Mouse (Mus musculus) mouse trophoblast stem cell (cell line): ENCODE data around the gene Hoxc12.

Experiments
- in situ Hi-C, 2 experiments: fragments of 300-500 bp; cut with MseI, MboI; formaldehyde crosslinking; loops; 2 replicates in 1 of 2; 3 replicates in 1 of 2; pipeline ENCODE4 v1.15.1; 2025

The Hoxc12 gene

DNA sequence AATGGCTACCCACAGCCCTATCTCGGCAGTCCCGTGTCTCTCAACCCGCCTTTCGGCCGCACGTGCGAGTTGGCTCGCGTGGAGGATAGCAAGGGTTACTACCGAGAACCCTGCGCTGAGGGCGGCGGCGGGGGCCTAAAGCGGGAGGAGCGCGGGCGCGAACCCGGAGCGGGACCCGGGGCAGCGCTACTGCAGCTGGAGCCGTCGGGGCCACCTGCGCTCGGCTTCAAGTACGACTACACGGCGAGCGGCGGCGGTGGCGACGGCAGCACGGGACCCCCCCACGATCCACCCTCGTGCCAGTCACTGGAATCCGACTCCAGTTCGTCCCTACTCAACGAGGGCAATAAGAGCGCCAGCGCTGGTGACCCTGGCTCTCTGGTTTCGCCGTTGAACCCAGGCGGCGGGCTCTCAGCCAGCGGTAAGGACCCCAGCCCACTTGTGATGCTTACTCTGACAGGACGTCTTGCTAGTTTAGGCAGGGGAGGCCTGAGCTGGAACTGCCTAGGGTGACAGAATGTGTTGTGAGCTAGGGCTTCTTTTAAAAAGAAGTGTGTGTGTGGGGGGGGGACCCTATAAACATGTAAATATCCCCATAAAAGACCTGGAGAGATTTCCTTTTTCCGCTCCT lies 594 bp downstream of the Hoxc12 start:
- in situ Hi-C loops: loop anchor here in 1 of 2 experiments (25.0 kb wide), 1 partner anchor 175 kb away; no protein-coding TSS in a partner anchor

- in situ Hi-C loops: loop anchor here (10.0 to 25.0 kb wide), 2 partner anchors 155 to 177 kb away; no protein-coding TSS in a partner anchor
Observed at GRCm38 (mm10) chr15:102939256-102940155, 2.9 kb downstream of the Hoxc12 start.

- in situ Hi-C loops: loop anchor here (10.0 to 25.0 kb wide), 2 partner anchors 158 to 181 kb away; no protein-coding TSS in a partner anchor
Observed at GRCm38 (mm10) chr15:102942739-102943467, 6.3 kb downstream of the Hoxc12 start.

GRCm38 (mm10) chr15:102943468-102943813 lies 6.9 kb downstream of the Hoxc12 start:
- in situ Hi-C loops: loop anchor here (10.0 to 25.0 kb wide), 2 partner anchors 159 to 181 kb away; no protein-coding TSS in a partner anchor

- in situ Hi-C loops: loop anchor here (10.0 to 25.0 kb wide), 2 partner anchors 161 to 183 kb away; no protein-coding TSS in a partner anchor
Observed at GRCm38 (mm10) chr15:102945185-102946077, 8.9 kb downstream of the Hoxc12 start.

DNA sequence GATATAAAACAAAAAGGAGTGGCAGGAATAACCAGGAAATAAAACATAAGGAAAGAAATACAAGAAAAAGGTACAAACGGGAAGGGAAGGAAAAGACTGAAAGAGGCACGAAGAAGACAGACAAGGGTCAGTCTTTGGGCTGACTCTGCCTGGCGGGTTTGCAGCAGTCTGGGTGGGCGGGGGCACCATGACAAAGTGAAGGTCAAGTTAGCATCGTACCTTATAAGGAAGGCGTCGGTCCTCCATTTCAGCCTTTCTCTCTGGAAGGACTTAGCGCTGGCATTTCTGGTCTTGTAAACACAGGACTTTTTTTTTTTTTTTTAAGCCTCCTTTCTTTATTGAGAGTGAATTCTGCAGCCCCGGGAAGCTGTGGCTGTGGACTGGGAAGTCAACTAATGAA lies 10.7 kb downstream of the Hoxc12 start:
- in situ Hi-C loops: loop anchor here (10.0 to 25.0 kb wide), 2 partner anchors 162 to 185 kb away; no protein-coding TSS in a partner anchor

- in situ Hi-C loops: loop anchor here (10.0 to 25.0 kb wide), 2 partner anchors 164 to 187 kb away; no protein-coding TSS in a partner anchor
Observed at GRCm38 (mm10) chr15:102948842-102949241, 12.3 kb downstream of the Hoxc12 start.

DNA sequence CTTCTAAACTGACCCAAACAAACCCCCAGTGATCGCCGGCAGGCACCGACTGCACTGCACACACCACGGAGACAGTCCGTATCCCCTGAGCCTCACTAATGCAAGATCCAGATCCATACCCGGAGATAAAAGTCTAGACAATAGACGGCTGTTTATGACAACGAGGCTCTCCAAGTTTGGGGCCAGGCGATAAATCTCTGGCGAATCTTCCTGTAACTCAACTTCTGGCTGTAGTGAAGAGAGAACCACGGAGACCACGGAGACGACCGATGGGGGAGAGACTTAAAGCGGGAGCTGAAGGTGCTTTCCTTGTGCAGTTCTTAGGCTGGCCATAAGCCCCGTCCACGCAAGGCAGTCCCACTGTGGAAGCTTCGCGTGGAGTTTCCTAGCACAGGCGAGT lies 13.1 kb downstream of the Hoxc12 start:
- in situ Hi-C loops: loop anchor here (10.0 to 25.0 kb wide), 2 partner anchors 165 to 187 kb away; no protein-coding TSS in a partner anchor

GRCm38 (mm10) chr15:102950877-102951276 lies 14.3 kb downstream of the Hoxc12 start:
- in situ Hi-C loops: no loop called here

GRCm38 (mm10) chr15:102953561-102953960 lies 17.0 kb downstream of the Hoxc12 start:
- in situ Hi-C loops: no loop called here

DNA sequence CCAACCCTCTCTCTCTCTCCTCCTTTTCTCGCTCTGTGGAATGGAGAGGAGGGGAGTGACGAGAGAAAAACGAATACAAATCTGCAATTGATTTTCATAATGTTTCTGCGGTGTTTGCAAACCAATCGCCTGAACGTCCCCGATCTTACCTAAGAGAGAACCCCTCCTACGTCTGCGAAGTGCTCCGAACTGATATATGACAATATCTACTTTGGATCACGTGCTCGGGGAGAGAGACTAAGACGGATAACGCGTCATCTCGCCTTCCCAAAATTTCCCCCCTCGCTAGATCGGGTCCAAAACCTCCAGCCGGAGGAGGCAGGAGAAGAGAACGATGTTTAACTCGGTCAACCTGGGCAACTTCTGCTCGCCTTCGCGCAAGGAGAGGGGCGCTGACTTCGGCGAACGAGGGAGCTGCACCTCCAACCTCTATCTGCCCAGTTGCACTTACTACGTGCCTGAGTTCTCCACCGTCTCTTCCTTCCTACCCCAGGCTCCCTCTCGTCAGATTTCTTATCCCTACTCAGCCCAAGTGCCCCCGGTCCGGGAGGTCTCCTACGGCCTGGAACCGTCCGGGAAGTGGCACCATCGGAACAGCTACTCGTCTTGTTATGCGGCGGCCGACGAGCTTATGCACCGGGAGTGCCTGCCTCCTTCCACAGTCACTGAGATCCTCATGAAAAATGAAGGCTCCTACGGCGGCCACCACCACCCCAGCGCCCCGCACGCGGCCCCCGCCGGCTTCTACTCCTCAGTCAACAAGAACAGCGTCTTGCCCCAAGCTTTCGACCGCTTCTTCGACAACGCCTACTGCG lies 17.8 kb downstream of the Hoxc12 start, which contains the start of gene Hoxc11:
Gene Hoxc11 (plus strand): TSS at position 236 of the 815 bp plus-strand sequence.
- in situ Hi-C loops: no loop called here

- in situ Hi-C loops: no loop called here
Observed at GRCm38 (mm10) chr15:102955007-102955382, 18.4 kb downstream of the Hoxc12 start.

- in situ Hi-C loops: no loop called here
Observed at GRCm38 (mm10) chr15:102955833-102956640, 19.5 kb downstream of the Hoxc12 start.

DNA sequence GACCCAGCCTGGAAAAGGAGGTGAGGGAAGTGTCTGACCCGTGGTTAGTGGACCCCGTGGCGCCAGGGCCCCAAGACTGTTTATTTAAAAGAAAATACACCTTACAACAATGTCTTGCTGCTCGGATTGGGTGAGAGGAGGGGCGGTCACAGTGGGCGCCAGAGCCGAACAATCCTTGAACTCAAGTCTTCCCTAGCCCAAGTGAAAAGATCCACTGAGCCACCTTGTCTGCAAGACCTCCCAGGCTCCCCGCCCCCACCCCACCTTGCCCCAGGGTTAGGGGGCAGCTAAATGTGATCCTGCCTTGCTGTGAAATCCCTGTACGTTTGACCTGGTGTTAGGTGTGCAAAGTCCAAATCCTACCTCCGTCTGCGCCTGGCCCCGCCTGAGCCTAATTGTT lies 20.3 kb downstream of the Hoxc12 start:
- in situ Hi-C loops: no loop called here

DNA sequence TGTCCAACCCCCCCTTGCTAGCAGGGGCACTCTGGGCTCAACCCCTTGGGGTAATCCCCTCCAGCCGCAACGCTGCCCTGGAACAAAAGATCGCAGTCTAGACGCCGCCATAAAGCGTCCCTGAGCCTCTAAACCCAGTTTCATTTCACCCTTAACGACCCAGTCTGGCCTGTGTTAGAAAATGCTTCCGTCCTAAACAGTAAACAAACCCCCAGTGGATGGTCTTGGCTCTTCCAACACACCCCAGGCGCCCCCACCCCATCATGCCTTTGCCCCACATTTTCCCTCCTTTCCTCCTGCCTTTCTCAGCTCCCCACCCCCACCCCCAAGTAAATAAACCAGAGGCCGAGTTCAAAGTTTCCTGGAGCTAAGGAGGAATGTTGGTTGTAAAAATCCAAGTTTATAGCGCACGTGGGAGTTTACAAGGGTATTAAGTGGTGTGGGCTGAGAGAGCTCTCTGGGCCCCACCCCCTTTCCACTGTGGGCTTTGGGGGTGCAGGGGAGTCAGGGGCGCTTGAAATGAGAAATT lies 23.2 kb downstream of the Hoxc12 start:
- in situ Hi-C loops: no loop called here

DNA sequence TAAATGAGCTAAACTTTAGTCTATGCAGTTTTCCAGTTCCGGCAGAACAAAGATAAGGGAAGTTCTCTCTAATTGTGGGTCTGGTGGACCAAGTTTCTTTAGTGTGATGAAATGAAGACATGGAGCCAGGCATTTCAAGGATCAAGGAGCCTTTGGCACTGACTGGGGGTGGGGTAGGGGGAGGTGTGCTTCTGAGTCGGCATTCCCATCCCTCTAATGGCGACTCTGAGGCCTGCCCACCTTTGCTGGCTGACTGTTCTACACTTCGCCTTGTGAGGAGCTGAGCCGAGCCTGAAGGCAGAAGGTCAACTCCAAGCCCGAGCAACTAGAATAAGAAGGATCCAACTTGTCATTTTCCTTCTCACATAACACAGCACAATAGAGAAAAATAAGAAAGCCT lies 25.2 kb downstream of the Hoxc12 start:
- in situ Hi-C loops: no loop called here

DNA sequence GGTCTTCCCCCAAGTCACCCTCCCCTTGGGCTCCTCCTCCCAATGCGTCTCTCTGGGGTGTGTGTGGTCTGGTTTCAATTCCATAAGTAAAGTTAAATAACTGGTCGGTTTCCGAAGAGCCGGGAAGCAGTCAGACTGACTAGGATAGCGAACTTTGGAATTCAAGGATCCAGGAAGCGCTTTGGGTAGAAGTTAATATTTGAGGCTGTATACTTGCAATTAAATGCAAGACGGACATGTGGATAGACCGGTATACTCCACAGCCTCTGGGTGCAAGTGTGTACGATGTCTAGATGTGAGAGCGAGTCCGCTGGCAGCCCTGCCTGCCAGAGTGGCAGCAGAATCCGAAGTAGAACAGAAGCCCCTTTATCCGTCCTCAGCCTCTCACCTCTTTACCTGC lies 25.9 kb downstream of the Hoxc12 start:
- in situ Hi-C loops: no loop called here

- in situ Hi-C loops: no loop called here
Observed at GRCm38 (mm10) chr15:102963259-102963658, 26.7 kb downstream of the Hoxc12 start.
